Mouse (Mus musculus): ENCODE measurements around the gene Pbx4. TPM values are rescaled to one million over a fixed set of nuclear protein-coding genes. Genes with fewer than 3 reads are reported as not detected.

Pbx4 gene
- total RNA-seq, 1 experiment: 5.2 TPM

DNA sequence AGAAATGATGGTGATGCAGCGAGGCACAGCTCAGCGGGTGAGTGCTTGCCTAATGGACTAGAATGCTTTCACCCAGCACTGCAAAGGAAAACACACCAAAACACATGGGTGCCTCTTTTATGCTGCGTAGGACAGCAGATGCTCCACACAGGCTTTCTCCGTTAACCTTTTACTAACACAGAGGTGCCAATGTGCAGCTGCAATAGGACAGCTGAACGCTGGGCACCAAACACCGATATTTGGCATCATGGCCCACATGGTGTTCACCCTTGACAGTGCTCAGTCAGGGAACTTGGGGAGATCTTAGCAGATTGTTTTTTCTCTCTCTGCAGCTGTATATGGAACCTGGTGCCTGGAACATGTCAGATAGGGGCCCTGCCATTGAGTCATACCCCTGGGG lies 37.4 kb upstream of the Pbx4 start:
- TF ChIP-seq ZNF384 (IDR thresholded peaks at IDR 0.05; ENCODE audit: low read depth, low read length) (no peak), CHD2 (IDR thresholded peaks at IDR 0.05; ENCODE audit: low read depth, low read length) (no peak), MAFK (IDR thresholded peaks at IDR 0.05; ENCODE audit: insufficient read depth, low read depth, low read length) (no peak), ZC3H11A (IDR thresholded peaks at IDR 0.05; ENCODE audit: borderline replicate concordance, low read depth, low read length) (no peak), HCFC1 (IDR thresholded peaks at IDR 0.05; ENCODE audit: borderline replicate concordance, insufficient read depth, low read length) (no peak)
- in situ Hi-C loops (cut with MboI; ENCODE audit: low sequenced_read_pairs in 2 of 2, unreplicated experiment in 2 of 2): no loop called here
- H3K4me1 ChIP-seq (ENCODE audit: control insufficient read depth in 2 of 2, insufficient read depth in 2 of 2, low read length in 2 of 2, poor library complexity in 1 of 2): peaks cover 1 to 4% of the 10 kb centered on the region in 2 experiments; a peak in 1 of 4 replicates
- peaks cover 65% of the 10 kb centered on the region for H3K36me3 ChIP-seq (ENCODE audit: control insufficient read depth, insufficient read depth, low read length, poor library complexity, severe bottlenecking)
- no peak overlapping the region for H3K27ac ChIP-seq (ENCODE audit: insufficient read depth, low read depth, low read length, poor library complexity, severe bottlenecking)
- no peak overlapping the region for H3K9ac ChIP-seq (ENCODE audit: insufficient read depth, low read depth, low read length, poor library complexity, severe bottlenecking)
- no peak for DNase-seq (ENCODE audit: low read depth, low spot score)
- no peaks in the 10 kb centered on the region for H3K9me3 ChIP-seq (ENCODE audit: control insufficient read depth, insufficient read depth, low read depth, low read length)
- no peak overlapping the region for H3K4me3 ChIP-seq (ENCODE audit: insufficient read depth in 1 of 2, low read depth in 1 of 2, low read length in 2 of 2, poor library complexity in 1 of 2, severe bottlenecking in 1 of 2)

DNA sequence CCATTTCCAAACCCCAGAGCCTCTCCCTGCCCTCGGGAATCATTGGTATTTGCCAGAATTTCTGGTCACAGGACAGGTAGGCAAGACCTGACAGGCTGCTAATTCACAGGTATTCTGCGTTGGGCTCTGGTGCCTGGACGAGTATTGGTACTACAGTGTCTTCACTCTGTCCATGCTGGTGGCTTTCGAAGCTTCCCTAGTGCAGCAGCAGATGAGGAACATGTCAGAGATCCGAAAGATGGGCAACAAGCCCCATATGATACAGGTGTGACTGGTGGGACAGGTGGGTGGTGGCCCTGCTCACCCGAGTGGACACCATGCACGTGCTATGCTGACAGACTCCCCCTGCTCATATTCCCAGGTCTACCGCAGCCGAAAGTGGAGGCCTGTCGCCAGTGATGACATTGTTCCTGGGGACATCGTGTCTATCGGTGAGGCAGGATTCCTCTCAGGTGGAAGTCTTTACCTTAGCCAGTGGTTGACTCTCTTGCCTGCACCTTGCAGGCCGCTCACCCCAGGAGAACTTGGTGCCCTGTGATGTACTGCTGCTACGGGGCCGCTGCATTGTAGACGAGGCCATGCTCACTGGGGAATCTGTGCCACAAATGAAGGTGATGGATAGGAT lies 35.5 kb upstream of the Pbx4 start:
- no peak overlapping the region for H3K9ac ChIP-seq (ENCODE audit: insufficient read depth, low read depth, low read length, poor library complexity, severe bottlenecking)
- no peak overlapping the region for H3K27ac ChIP-seq (ENCODE audit: insufficient read depth, low read depth, low read length, poor library complexity, severe bottlenecking)
- no peaks in the 10 kb centered on the region for H3K9me3 ChIP-seq (ENCODE audit: control insufficient read depth, insufficient read depth, low read depth, low read length)
- in situ Hi-C loops (cut with MboI; ENCODE audit: low sequenced_read_pairs in 2 of 2, unreplicated experiment in 2 of 2): no loop called here
- TF ChIP-seq HCFC1 (IDR thresholded peaks at IDR 0.05; ENCODE audit: borderline replicate concordance, insufficient read depth, low read length) (no peak), MAFK (IDR thresholded peaks at IDR 0.05; ENCODE audit: insufficient read depth, low read depth, low read length) (no peak), ZNF384 (IDR thresholded peaks at IDR 0.05; ENCODE audit: low read depth, low read length) (no peak), CHD2 (IDR thresholded peaks at IDR 0.05; ENCODE audit: low read depth, low read length) (no peak), ZC3H11A (IDR thresholded peaks at IDR 0.05; ENCODE audit: borderline replicate concordance, low read depth, low read length) (no peak)
- H3K4me1 ChIP-seq (ENCODE audit: control insufficient read depth in 2 of 2, insufficient read depth in 2 of 2, low read length in 2 of 2, poor library complexity in 1 of 2): peaks cover 0 to 4% of the 10 kb centered on the region in 2 experiments; a peak in 1 of 4 replicates
- H3K36me3 ChIP-seq (ENCODE audit: control insufficient read depth, insufficient read depth, low read length, poor library complexity, severe bottlenecking): peaks cover 81% of the 10 kb centered on the region
- H3K4me3 ChIP-seq (ENCODE audit: insufficient read depth in 1 of 2, low read depth in 1 of 2, low read length in 2 of 2, poor library complexity in 1 of 2, severe bottlenecking in 1 of 2): no peak overlapping the region
- DNase-seq (ENCODE audit: low read depth, low spot score): no peak

DNA sequence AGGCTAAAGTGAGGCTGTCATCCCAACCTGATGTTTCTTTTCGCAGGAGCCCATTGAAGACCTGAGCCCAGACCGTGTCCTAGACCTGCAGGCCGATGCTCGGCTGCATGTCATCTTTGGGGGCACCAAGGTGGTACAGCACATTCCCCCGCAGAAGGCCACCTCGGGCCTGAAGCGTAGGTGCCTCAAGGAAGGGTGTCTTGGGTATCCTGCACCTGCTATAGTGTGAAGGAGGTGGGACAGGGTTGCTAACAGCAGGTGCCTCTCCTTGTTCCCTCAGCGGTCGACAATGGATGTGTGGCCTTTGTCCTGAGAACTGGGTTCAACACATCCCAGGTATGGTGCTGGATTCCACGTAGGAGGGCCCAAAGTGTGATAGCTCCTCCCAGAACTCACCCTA lies 34.6 kb upstream of the Pbx4 start:
- Histone ChIP-seq H3K9me3 (ENCODE audit: control insufficient read depth, insufficient read depth, low read depth, low read length) (no peaks in the 10 kb centered on the region), H3K4me1 (ENCODE audit: control insufficient read depth in 2 of 2, insufficient read depth in 2 of 2, low read length in 2 of 2, poor library complexity in 1 of 2) (peaks cover 0 to 2% of the 10 kb centered on the region in 2 experiments; a peak in 1 of 4 replicates), H3K36me3 (ENCODE audit: control insufficient read depth, insufficient read depth, low read length, poor library complexity, severe bottlenecking) (peaks cover 89% of the 10 kb centered on the region), H3K27ac (ENCODE audit: insufficient read depth, low read depth, low read length, poor library complexity, severe bottlenecking) (no peak overlapping the region), H3K9ac (ENCODE audit: insufficient read depth, low read depth, low read length, poor library complexity, severe bottlenecking) (no peak overlapping the region), H3K4me3 (ENCODE audit: insufficient read depth in 1 of 2, low read depth in 1 of 2, low read length in 2 of 2, poor library complexity in 1 of 2, severe bottlenecking in 1 of 2) (no peak overlapping the region)
- no peak for TF ChIP-seq CHD2 (IDR thresholded peaks at IDR 0.05; ENCODE audit: low read depth, low read length)
- no peak for TF ChIP-seq ZC3H11A (IDR thresholded peaks at IDR 0.05; ENCODE audit: borderline replicate concordance, low read depth, low read length)
- TF ChIP-seq MAFK (IDR thresholded peaks at IDR 0.05; ENCODE audit: insufficient read depth, low read depth, low read length): no peak
- no peak for TF ChIP-seq ZNF384 (IDR thresholded peaks at IDR 0.05; ENCODE audit: low read depth, low read length)
- no peak for TF ChIP-seq HCFC1 (IDR thresholded peaks at IDR 0.05; ENCODE audit: borderline replicate concordance, insufficient read depth, low read length)
- no peak for DNase-seq (ENCODE audit: low read depth, low spot score)
- in situ Hi-C loops (cut with MboI; ENCODE audit: low sequenced_read_pairs in 2 of 2, unreplicated experiment in 2 of 2): no loop called here

DNA sequence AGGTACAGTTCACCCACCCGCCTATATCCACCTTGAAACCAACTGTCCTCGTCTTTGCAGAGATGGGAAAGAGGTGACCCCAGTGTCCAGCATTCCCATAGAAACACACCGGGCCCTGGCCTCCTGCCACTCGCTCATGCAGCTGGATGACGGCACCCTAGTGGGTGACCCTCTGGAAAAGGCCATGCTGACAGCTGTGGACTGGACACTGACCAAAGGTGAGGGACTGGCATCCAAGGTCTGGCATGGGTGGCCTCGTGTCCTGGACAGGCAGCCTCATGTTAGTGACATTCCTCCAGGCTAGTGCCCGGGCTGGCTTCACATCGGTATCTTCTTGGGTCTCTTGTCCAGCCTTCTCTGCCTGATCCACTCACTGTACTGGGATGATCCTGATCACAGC lies 33.0 kb upstream of the Pbx4 start:
- H3K4me3 ChIP-seq (ENCODE audit: insufficient read depth in 1 of 2, low read depth in 1 of 2, low read length in 2 of 2, poor library complexity in 1 of 2, severe bottlenecking in 1 of 2): no peak overlapping the region
- H3K4me1 ChIP-seq (ENCODE audit: control insufficient read depth in 2 of 2, insufficient read depth in 2 of 2, low read length in 2 of 2, poor library complexity in 1 of 2): no peaks in the 10 kb centered on the region
- no peak overlapping the region for H3K27ac ChIP-seq (ENCODE audit: insufficient read depth, low read depth, low read length, poor library complexity, severe bottlenecking)
- TF ChIP-seq ZC3H11A (IDR thresholded peaks at IDR 0.05; ENCODE audit: borderline replicate concordance, low read depth, low read length) (no peak), HCFC1 (IDR thresholded peaks at IDR 0.05; ENCODE audit: borderline replicate concordance, insufficient read depth, low read length) (no peak), MAFK (IDR thresholded peaks at IDR 0.05; ENCODE audit: insufficient read depth, low read depth, low read length) (no peak), ZNF384 (IDR thresholded peaks at IDR 0.05; ENCODE audit: low read depth, low read length) (no peak), CHD2 (IDR thresholded peaks at IDR 0.05; ENCODE audit: low read depth, low read length) (no peak)
- H3K9me3 ChIP-seq (ENCODE audit: control insufficient read depth, insufficient read depth, low read depth, low read length): no peaks in the 10 kb centered on the region
- no peak for DNase-seq (ENCODE audit: low read depth, low spot score)
- H3K9ac ChIP-seq (ENCODE audit: insufficient read depth, low read depth, low read length, poor library complexity, severe bottlenecking): no peak overlapping the region
- peaks cover 89% of the 10 kb centered on the region for H3K36me3 ChIP-seq (ENCODE audit: control insufficient read depth, insufficient read depth, low read length, poor library complexity, severe bottlenecking)
- in situ Hi-C loops (cut with MboI; ENCODE audit: low sequenced_read_pairs in 2 of 2, unreplicated experiment in 2 of 2): no loop called here
